13 mouse cellular contexts compared by ENCODE assay signal in the genomic region with DNA sequence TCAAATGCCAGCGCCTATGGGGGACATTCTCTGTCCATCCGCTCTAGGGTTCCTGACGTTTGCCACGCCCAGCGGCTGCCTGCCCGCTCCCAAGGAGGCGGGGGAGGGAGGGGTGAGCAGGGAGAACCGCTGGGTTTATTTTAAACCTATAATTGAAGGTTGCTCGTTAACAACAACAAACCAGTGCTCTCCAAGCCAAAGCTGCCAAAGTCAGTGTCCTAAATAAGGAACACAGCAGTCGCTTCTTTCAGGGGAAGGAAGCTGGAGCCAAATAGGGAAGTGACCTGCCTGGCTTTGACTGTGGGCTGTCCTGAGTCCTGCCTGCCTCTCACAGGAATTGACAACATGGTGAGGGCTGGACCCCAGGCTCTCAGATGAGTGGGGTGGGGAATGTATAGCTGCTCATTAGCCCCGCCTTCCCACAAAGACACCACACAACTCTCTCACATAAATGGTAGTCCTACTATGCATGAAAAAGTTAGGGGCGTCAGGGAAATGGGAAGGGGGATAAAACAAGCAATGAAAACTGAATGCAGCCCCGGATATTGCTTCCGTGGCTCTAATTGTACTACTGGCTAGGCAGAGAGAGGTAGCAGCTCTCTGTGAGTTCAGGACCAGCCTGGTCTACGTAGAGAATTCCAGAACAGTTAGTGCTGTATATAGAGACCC. TPM values are rescaled to one million over a fixed set of nuclear protein-coding genes. Genes with fewer than 3 reads are reported as not detected.
DNase-seq lines count a peak whose midpoint lies in the region; ATAC-seq and TF ChIP-seq lines count a peak whose summit lies in the region.
"Had no signal": no experiment of that assay in that cellular context is flagged by ENCODE, and none has a peak within 500 bp of the region (broad histone marks: within the 10 kb centered on the region; RNA-seq: fewer than 3 reads in every experiment).

No protein-coding gene starts in this region.

- peak overlapping the region; percentile 91 for H3K27ac ChIP-seq in bone marrow macrophage, adult 2 months (ENCODE audit: insufficient read depth, low read depth, low read length)
- peak overlapping the region; percentile 51; the same call in 1 of the 2 replicates for H3K27ac ChIP-seq in small intestine, adult 2 months (ENCODE audit: insufficient read depth, low read depth, low read length)
- H3K27ac ChIP-seq: kidney, postnatal 0 days; neural tube, embryonic 12.5 days had no signal

- DNase-seq in kidney, postnatal 36 days, result peak; percentile 30 to 53
- no peak for DNase-seq in kidney, postnatal 4 days
- DNase-seq in thymus, adult 18-20 months, result no peak
- no peak for DNase-seq in right cerebral cortex, postnatal 36 days (ENCODE audit: low spot score in 2 of 2)
- DNase-seq: adrenal gland, postnatal 36 days; left cerebral cortex, postnatal 4 days; thymus, postnatal 25 days had no signal

- no peak for TF ChIP-seq POLR2A in bone marrow macrophage, adult 2 months (IDR thresholded peaks at IDR 0.05; ENCODE audit: borderline replicate concordance, low read depth, low read length)
- no peak for TF ChIP-seq POLR2A in small intestine, adult 2 months (IDR thresholded peaks at IDR 0.05; ENCODE audit: low read depth, low read length)

- peak overlapping the region; percentile 29 for H3K4me3 ChIP-seq in bone marrow macrophage, adult 2 months (ENCODE audit: insufficient read depth, low read length)
- no peak overlapping the region for H3K4me3 ChIP-seq in small intestine, adult 2 months (ENCODE audit: low read depth, low read length)
- H3K4me3 ChIP-seq: neural tube, embryonic 12.5 days had no signal

- H3K27me3 ChIP-seq in small intestine, adult 2 months (ENCODE audit: control insufficient read depth, insufficient read depth, low read length), result no peaks in the 10 kb centered on the region
- H3K27me3 ChIP-seq: neural tube, embryonic 12.5 days; Patski had no signal

- TF ChIP-seq CTCF in bone marrow macrophage, adult 2 months (IDR thresholded peaks at IDR 0.05; ENCODE audit: low read depth, low read length), result no peak
- no peak for TF ChIP-seq CTCF in small intestine, adult 2 months (IDR thresholded peaks at IDR 0.05; ENCODE audit: extremely low read depth, insufficient read length, insufficient replicate concordance, low read depth, low read length)

- 82% methylated on average over 15 of the region's 15 CpGs for WGBS in small intestine, adult 2 months

- H3K4me1 ChIP-seq in bone marrow macrophage, adult 2 months (ENCODE audit: control insufficient read depth, insufficient read depth, low read length), result peaks cover 28% of the 10 kb centered on the region
- H3K4me1 ChIP-seq in small intestine, adult 2 months (ENCODE audit: control insufficient read depth, insufficient read depth, insufficient read length, low read length), result peaks cover 9% of the 10 kb centered on the region; the same call in 1 of the 2 replicates

- ATAC-seq in hematopoietic stem cell, adult 5-6 weeks (replicated peaks in 1 of 2; ENCODE audit: insufficient read depth in 1 of 2, low FRiP score in 2 of 2, low TSS enrichment in 1 of 2, low read depth in 1 of 2, poor library complexity in 2 of 2, severe bottlenecking in 2 of 2), result peak; percentile 56 to 65
- ATAC-seq: Patski had no signal

- no peaks in the 10 kb centered on the region for H3K36me3 ChIP-seq in small intestine, adult 2 months (ENCODE audit: control insufficient read depth, insufficient read depth, low read length)
- H3K36me3 ChIP-seq: neural tube, embryonic 12.5 days had no signal

RNA-seq across cellular contexts. Expression of a gene that starts 34.6 kb away (rescaled TPM):
- polyA plus RNA-seq in bone marrow macrophage, adult 2 months (2012; ENCODE audit: insufficient read depth, insufficient read length, missing spikeins), result 74.3 and 89.8 TPM in 2 replicates
- 101 and 117 TPM in 2 replicates for total RNA-seq in hematopoietic stem cell, adult 5-6 weeks (2017)
- polyA plus RNA-seq in small intestine, adult 2 months (2012; rRNA removed), result 1.8 and 3.0 TPM in 2 replicates

Comparison
In these comparisons a context has a peak if more than half of its experiments do, and no peak if none do; other contexts are left out.
1. DNase-seq: peak in kidney, postnatal 36 days (2 of 2); none in kidney, postnatal 4 days (0 of 2), thymus, adult 18-20 months (0 of 2) and right cerebral cortex, postnatal 36 days (0 of 2).
2. RNA of a gene that starts 34.6 kb away (polyA plus RNA-seq): 74.3 to 89.8 TPM in bone marrow macrophage, adult 2 months; 1.8 to 3.0 TPM in small intestine, adult 2 months; every median in the first group is over 10 times any median in the second.